Mouse (Mus musculus) CH12.LX (cell line): ENCODE results near the gene Lta.

Experiments
- E2F4 ChIP-seq: IDR thresholded peaks from 2 replicates; pipeline ENCODE4 v1.6.1; 2011; ENCODE audit warnings: low read depth, low read length, improper control_type of control experiment; ENCODE audit not compliant: insufficient replicate concordance
- JUN ChIP-seq: IDR thresholded peaks from 2 replicates; pipeline ENCODE4 v1.6.1; 2011; ENCODE audit warnings: low read depth, mild to moderate bottlenecking, low read length, improper control_type of control experiment, moderate library complexity; ENCODE audit not compliant: insufficient read depth
- POLR2A ChIP-seq: IDR thresholded peaks from 2 replicates; pipeline ENCODE4 v1.6.1; 2011; ENCODE audit warnings: low read depth, mild to moderate bottlenecking, improper control_type of control experiment, low read length
- RAD21 ChIP-seq: IDR thresholded peaks from 2 replicates; pipeline ENCODE4 v1.6.1; 2011; ENCODE audit warnings: low read depth, mild to moderate bottlenecking, low read length, improper control_type of control experiment, moderate library complexity
- TBP ChIP-seq: conservative IDR thresholded peaks from 2 replicates; pipeline ENCODE4 v1.6.1; 2011; ENCODE audit warnings: low read depth, low read length, improper control_type of control experiment

DNA sequence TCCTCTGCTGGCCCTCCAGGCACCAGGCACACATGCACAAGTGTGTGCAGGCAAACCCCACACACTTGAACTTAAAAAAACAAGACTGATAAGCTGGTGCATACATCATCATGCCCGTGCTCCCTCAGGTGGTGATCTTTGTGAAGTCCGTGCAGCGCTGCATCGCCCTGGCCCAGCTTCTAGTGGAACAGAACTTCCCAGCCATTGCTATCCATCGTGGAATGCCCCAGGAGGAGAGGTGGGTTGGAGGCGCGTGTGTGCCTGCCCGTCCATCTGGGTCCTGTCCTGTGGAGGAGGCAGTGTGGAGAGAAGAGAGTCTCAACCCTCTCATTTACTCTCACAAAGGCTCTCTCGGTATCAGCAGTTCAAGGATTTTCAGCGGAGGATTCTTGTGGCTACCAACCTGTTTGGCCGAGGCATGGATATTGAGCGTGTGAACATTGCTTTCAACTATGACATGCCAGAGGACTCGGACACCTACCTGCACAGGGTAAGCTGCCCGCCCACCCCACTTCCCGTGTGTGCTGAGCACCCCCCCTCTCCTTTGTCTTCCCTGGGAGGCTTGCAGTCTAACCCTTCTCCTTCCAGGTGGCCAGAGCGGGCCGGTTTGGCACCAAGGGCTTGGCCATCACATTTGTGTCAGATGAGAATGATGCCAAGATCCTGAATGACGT, 47.6 kb upstream of the Lta start:
- TF ChIP-seq RAD21 = no peak
- TF ChIP-seq POLR2A = no peak
- no peak for TF ChIP-seq E2F4
- TF ChIP-seq JUN = no peak
- no peak for TF ChIP-seq TBP
